Mouse (Mus musculus) liver, embryonic 14.5 days (tissue): ENCODE results near the gene Gm42420.

Source experiments
- CTCF ChIP-seq: IDR thresholded peaks from 2 replicates; pipeline ENCODE4 v1.5.1; 2016; ENCODE audit warnings: antibody characterized with exemption, low read depth, control low read depth
- EP300 ChIP-seq: IDR thresholded peaks from 2 replicates; pipeline ENCODE4 v1.6.1; 2016; ENCODE audit warnings: antibody characterized with exemption, low read depth

GRCm38 (mm10) chr6:39581087-39581784 is 4.3 kb upstream of the Gm42420 start:
- TF ChIP-seq EP300, result peak; percentile 83
- no peak for TF ChIP-seq CTCF
